Mouse (Mus musculus) midbrain, embryonic 11.5 days (tissue): ENCODE measurements at regions not wholly inside any gene's neighbourhood (a gene's known extent, or its start where the extent isn't known, plus 50 kb on each side); places are given as distances from the start of the nearest gene placed in this dataset.

Experiments
- ATAC-seq: fragments of 200-750 bp; cut with Nextera tagmentation; 2 replicates; pipeline ENCODE4 v1.8.0; 2017; ENCODE audit warnings: moderate TSS enrichment, moderate library complexity; ENCODE audit not compliant: low FRiP score
- DNase-seq: peaks from one replicate; pipeline ENCODE4 v3.0.0; 2015; ENCODE audit warnings: low spot score; ENCODE audit errors: missing footprints
- H3K27ac ChIP-seq: fragments of 300-500 bp; sonication (generic); 2 replicates; pipeline ENCODE4 v1.5.1; 2014; ENCODE audit warnings: low read depth, low read length
- H3K27me3 ChIP-seq: fragments of 300-500 bp; sonication (generic); 2 replicates; pipeline ENCODE4 v1.6.1; 2014; ENCODE audit warnings: mild to moderate bottlenecking, low read length, moderate library complexity, mixed read lengths; ENCODE audit not compliant: control insufficient read depth, insufficient read depth
- H3K36me3 ChIP-seq: fragments of 300-500 bp; sonication (generic); 2 replicates; pipeline ENCODE4 v1.6.1; 2014; ENCODE audit warnings: mild to moderate bottlenecking, low read length, moderate library complexity, mixed read lengths; ENCODE audit not compliant: control insufficient read depth, insufficient read depth
- H3K4me1 ChIP-seq: fragments of 300-500 bp; sonication (generic); 2 replicates; pipeline ENCODE4 v1.6.1; 2014; ENCODE audit warnings: low read length; ENCODE audit not compliant: control insufficient read depth, insufficient read depth
- H3K4me2 ChIP-seq: fragments of 300-500 bp; sonication (generic); 2 replicates; pipeline ENCODE4 v1.6.1; 2014; ENCODE audit warnings: mild to moderate bottlenecking, moderate library complexity
- H3K4me3 ChIP-seq: fragments of 300-500 bp; sonication (generic); 2 replicates; pipeline ENCODE4 v1.5.1; 2014; ENCODE audit warnings: low read depth, low read length
- H3K9ac ChIP-seq: fragments of 300-500 bp; sonication (generic); 2 replicates; pipeline ENCODE4 v1.6.1; 2014; ENCODE audit warnings: low read length
- H3K9me3 ChIP-seq: fragments of 300-500 bp; sonication (generic); 2 replicates; pipeline ENCODE4 v1.6.1; 2016; ENCODE audit warnings: low read length; ENCODE audit not compliant: control insufficient read depth
- WGBS: fragments of 180-500 bp; shearing (Covaris S2); extraction: QIAGEN DNeasy Blood & Tissue Kit; methylation state at CpG from one replicate; pipeline ENCODE4 v1.1.7; 2014; 5-methylcytosine and 5-hydroxymethylcytosine counted together

GRCm38 (mm10) chr3:37887711-37888110, 163.4 kb upstream of the Gm5148 start:
- H3K9ac ChIP-seq: no peak overlapping the region
- no peaks in the 10 kb centered on the region for H3K36me3 ChIP-seq
- H3K27ac ChIP-seq: no peak overlapping the region
- H3K27me3 ChIP-seq: no peaks in the 10 kb centered on the region
- no peaks in the 10 kb centered on the region; the same call in 1 of the 2 replicates for H3K4me1 ChIP-seq
- H3K4me2 ChIP-seq: no peak overlapping the region
- H3K4me3 ChIP-seq: no peak overlapping the region
- H3K9me3 ChIP-seq: no peaks in the 10 kb centered on the region; the same call in 1 of the 2 replicates
- DNase-seq (no peak), ATAC-seq (no peak)
- 78% methylated on average over 3 of the region's 3 CpGs for WGBS

GRCm38 (mm10) chr3:37886705-37887454, 162.6 kb upstream of the Gm5148 start:
- ATAC-seq (no peak), DNase-seq (peak; percentile 39)
- Histone ChIP-seq H3K27ac (no peak overlapping the region), H3K4me3 (no peak overlapping the region), H3K9ac (no peak overlapping the region), H3K4me1 (no peaks in the 10 kb centered on the region; the same call in 1 of the 2 replicates), H3K27me3 (no peaks in the 10 kb centered on the region), H3K9me3 (no peaks in the 10 kb centered on the region), H3K4me2 (no peak overlapping the region), H3K36me3 (no peaks in the 10 kb centered on the region)
- 94% methylated on average over 3 of the region's 3 CpGs for WGBS

- ATAC-seq (no peak), DNase-seq (no peak)
- 94% methylated on average over 6 of the region's 6 CpGs for WGBS
- Histone ChIP-seq H3K4me1 (no peaks in the 10 kb centered on the region; the same call in 1 of the 2 replicates), H3K27ac (no peak overlapping the region), H3K9me3 (no peaks in the 10 kb centered on the region), H3K9ac (no peak overlapping the region), H3K4me2 (no peak overlapping the region), H3K27me3 (no peaks in the 10 kb centered on the region), H3K36me3 (no peaks in the 10 kb centered on the region), H3K4me3 (no peak overlapping the region)
Observed at GRCm38 (mm10) chr3:37885776-37886175, 161.5 kb upstream of the Gm5148 start.

DNA sequence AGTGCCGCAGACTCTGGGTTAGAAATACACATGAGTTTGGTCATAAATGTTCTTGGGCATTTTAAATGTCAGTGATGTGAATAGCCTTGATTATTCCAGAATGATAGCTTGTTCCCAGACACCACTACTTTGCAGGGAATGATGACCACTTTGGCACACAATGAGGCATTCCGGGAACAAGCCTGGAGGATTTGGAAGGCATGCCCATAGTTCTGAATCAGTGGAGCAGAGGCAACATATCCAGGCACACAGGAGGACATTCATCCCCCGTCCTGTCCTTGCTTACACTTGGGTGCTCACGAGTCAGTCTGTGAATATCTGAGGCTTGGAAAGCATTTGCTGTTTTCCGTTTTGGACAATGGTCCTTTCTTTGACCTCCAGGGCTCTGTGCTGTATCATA, 158.1 kb upstream of the Gm5148 start:
- H3K27ac ChIP-seq: no peak overlapping the region
- no peaks in the 10 kb centered on the region for H3K36me3 ChIP-seq
- H3K4me1 ChIP-seq: no peaks in the 10 kb centered on the region; the same call in 1 of the 2 replicates
- ATAC-seq: no peak
- no peak overlapping the region for H3K4me3 ChIP-seq
- H3K9me3 ChIP-seq: no peaks in the 10 kb centered on the region
- no peak for DNase-seq
- no peaks in the 10 kb centered on the region for H3K27me3 ChIP-seq
- no peak overlapping the region for H3K9ac ChIP-seq
- H3K4me2 ChIP-seq: no peak overlapping the region
- 36% methylated on average over 5 of the region's 5 CpGs for WGBS

- H3K4me2 ChIP-seq: no peak overlapping the region
- WGBS: 84% methylated on average over 2 of the region's 2 CpGs
- no peak overlapping the region for H3K9ac ChIP-seq
- H3K27me3 ChIP-seq: no peaks in the 10 kb centered on the region
- ATAC-seq: no peak
- no peak overlapping the region for H3K4me3 ChIP-seq
- DNase-seq: no peak
- H3K36me3 ChIP-seq: no peaks in the 10 kb centered on the region
- no peaks in the 10 kb centered on the region; the same call in 1 of the 2 replicates for H3K4me1 ChIP-seq
- H3K27ac ChIP-seq: no peak overlapping the region
- no peaks in the 10 kb centered on the region for H3K9me3 ChIP-seq
Observed at GRCm38 (mm10) chr3:37881016-37881415, 156.7 kb upstream of the Gm5148 start.

- WGBS: 44% methylated on average over 6 of the region's 6 CpGs
- H3K4me1 ChIP-seq: no peaks in the 10 kb centered on the region; the same call in 1 of the 2 replicates
- H3K9ac ChIP-seq: no peak overlapping the region
- no peak overlapping the region for H3K4me2 ChIP-seq
- DNase-seq (peak; percentile 76), ATAC-seq (no peak)
- H3K27me3 ChIP-seq: no peaks in the 10 kb centered on the region
- H3K27ac ChIP-seq: no peak overlapping the region
- H3K4me3 ChIP-seq: no peak overlapping the region
- H3K9me3 ChIP-seq: no peaks in the 10 kb centered on the region
- H3K36me3 ChIP-seq: no peaks in the 10 kb centered on the region
Observed at GRCm38 (mm10) chr3:37879056-37879455, 154.8 kb upstream of the Gm5148 start.

DNA sequence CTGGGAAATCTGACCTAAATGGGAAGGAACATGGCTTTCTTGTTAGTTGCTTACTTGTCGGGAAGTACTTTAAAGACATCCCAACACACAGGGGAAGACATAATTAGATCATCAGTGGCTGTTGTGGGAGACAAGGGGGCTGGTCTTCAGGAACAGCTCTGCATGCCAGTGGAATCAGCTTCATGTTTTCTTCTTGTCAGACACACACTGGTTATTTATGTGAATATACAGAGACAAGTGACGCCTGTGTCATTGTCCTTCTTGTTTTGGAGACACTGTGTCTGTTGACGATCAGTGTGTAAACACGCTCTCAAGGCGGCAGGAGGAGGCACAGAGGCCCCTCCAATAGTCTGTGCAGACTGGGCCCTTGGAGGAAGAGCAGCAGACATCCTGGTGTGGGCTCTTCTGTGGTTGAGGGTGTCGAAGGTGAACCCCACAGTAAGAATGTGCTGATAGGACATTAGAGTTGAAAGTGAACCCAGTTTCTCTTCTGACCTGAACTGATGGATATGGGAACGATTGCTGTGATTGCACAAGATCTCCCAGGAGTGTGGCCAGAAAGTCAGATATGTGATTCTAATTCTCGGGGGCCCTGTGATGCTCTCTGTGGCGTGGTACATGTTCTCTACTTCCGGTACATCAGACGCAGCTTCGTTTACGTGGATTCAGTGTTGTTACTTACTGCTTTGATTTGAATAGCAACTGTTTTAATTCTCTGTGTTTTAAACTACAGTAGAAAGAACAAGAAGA, 151.9 kb upstream of the Gm5148 start:
- ATAC-seq: no peak

DNA sequence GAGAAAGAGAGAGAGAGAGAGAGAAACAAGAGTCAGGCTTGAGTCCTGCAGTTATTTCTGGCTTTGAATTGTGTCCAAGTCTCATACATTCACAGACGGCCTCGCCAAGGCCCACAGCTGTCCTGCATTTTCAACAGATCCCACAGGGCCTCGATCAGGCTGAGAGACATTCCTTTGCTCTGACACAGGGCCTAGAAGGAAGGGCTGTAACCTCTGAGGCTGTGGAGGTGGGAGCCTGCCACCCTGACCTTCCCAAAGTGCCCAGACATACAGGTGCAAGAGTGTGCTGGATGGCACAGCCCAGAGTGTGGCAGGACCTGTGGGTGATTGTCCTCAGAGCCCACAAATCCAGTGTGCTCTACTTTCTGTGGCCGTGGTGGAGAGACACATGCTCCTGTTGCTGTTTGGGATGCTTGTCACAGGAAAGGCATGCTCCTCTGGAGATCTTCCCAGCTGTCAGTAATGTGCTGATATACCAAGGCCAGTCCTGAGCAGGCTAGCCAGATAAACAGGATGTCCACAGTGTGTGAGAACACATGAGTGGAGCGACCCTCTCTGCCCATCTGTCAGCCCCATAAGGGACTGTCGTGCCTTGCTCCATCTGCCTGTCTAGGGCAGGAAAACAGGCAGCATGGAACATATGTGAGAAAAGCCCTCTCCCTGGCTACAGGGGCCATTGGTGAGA, 151.2 kb upstream of the Gm5148 start:
- Histone ChIP-seq H3K9ac (no peak overlapping the region), H3K36me3 (no peaks in the 10 kb centered on the region), H3K4me3 (no peak overlapping the region), H3K27ac (no peak overlapping the region), H3K4me1 (no peaks in the 10 kb centered on the region), H3K9me3 (no peaks in the 10 kb centered on the region), H3K27me3 (no peaks in the 10 kb centered on the region), H3K4me2 (no peak overlapping the region)
- 60% methylated on average over 6 of the region's 6 CpGs for WGBS
- no peak for ATAC-seq
- DNase-seq: peak; percentile 80

More for the DNA sequence above, 151.9 kb upstream of the Gm5148 start:
- H3K4me3 ChIP-seq: no peak overlapping the region
- H3K9ac ChIP-seq: no peak overlapping the region
- no peaks in the 10 kb centered on the region for H3K36me3 ChIP-seq
- H3K4me1 ChIP-seq: no peaks in the 10 kb centered on the region
- no peaks in the 10 kb centered on the region for H3K9me3 ChIP-seq
- no peak overlapping the region for H3K27ac ChIP-seq
- 87% methylated on average over 13 of the region's 13 CpGs for WGBS
- no peak overlapping the region for H3K4me2 ChIP-seq
- no peaks in the 10 kb centered on the region for H3K27me3 ChIP-seq
- DNase-seq: peak; percentile 79

DNA sequence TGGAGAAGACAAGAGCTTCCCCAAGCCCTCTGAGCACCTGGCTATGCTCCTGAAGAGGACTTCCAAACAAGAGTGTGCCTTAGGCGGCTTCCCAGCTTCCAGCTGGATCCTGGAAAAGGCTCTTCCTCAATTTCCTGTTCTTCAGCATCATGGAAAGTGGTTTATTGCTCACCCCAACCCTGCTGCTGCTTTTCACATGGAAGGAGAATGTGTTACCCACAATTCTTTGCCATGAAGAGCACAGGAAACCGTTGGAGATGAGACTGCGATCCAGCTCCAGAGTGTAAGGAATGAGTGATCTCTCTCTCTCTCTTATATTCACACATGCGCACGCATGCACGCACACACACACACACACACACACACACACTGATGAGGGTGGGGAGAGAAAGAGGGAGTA, 150.6 kb upstream of the Gm5148 start:
- no peaks in the 10 kb centered on the region for H3K36me3 ChIP-seq
- H3K27ac ChIP-seq: no peak overlapping the region
- H3K9me3 ChIP-seq: no peaks in the 10 kb centered on the region
- no peak overlapping the region for H3K4me3 ChIP-seq
- DNase-seq (peak; percentile 75), ATAC-seq (no peak)
- H3K4me1 ChIP-seq: no peaks in the 10 kb centered on the region
- H3K9ac ChIP-seq: no peak overlapping the region
- 89% methylated on average over 6 of the region's 6 CpGs for WGBS
- no peak overlapping the region for H3K4me2 ChIP-seq
- no peaks in the 10 kb centered on the region for H3K27me3 ChIP-seq
